ENCODE assay signal across 13 mouse cellular contexts in genomic region chr5:30456056-30456455, GRCm38 (mm10). TPM values are rescaled to one million over a fixed set of nuclear protein-coding genes. Genes with fewer than 3 reads are reported as not detected.
DNase-seq lines count a peak whose midpoint lies in the region; ATAC-seq and TF ChIP-seq lines count a peak whose summit lies in the region.
"Had no signal": no experiment of that assay in that cellular context is flagged by ENCODE, and none has a peak within 500 bp of the region (broad histone marks: within the 10 kb centered on the region; RNA-seq: fewer than 3 reads in every experiment).

No protein-coding gene starts in this region.

- WGBS in intestine, postnatal 0 days, result 46% methylated on average over 6 of the region's 6 CpGs
- 59% methylated on average over 6 of the region's 6 CpGs for WGBS in intestine, embryonic 16.5 days
- 40% methylated on average over 6 of the region's 6 CpGs for WGBS in liver, postnatal 0 days (ENCODE audit: insufficient replicate concordance)
- WGBS in liver, embryonic 11.5 days, result 55% methylated on average over 6 of the region's 6 CpGs

- H3K9me3 ChIP-seq in intestine, postnatal 0 days (ENCODE audit: control insufficient read depth), result no peaks in the 10 kb centered on the region
- no peaks in the 10 kb centered on the region for H3K9me3 ChIP-seq in intestine, embryonic 16.5 days (ENCODE audit: control insufficient read depth, low read length)
- no peaks in the 10 kb centered on the region for H3K9me3 ChIP-seq in liver, postnatal 0 days (ENCODE audit: low read length)
- H3K9me3 ChIP-seq in liver, embryonic 11.5 days (ENCODE audit: control insufficient read depth, low read length), result no peaks in the 10 kb centered on the region
- H3K9me3 ChIP-seq: forebrain, embryonic 10.5 days; hindbrain, embryonic 15.5 days had no signal

- no peak overlapping the region for H3K4me2 ChIP-seq in intestine, postnatal 0 days (replicated peaks; ENCODE audit: low read depth)
- H3K4me2 ChIP-seq in intestine, embryonic 16.5 days (ENCODE audit: low read depth, low read length), result no peak overlapping the region
- no peak overlapping the region for H3K4me2 ChIP-seq in liver, postnatal 0 days (ENCODE audit: low read depth, low read length)
- no peak overlapping the region for H3K4me2 ChIP-seq in liver, embryonic 11.5 days
- H3K4me2 ChIP-seq: hindbrain, embryonic 15.5 days had no signal

- H3K27me3 ChIP-seq in intestine, postnatal 0 days (replicated peaks; ENCODE audit: control insufficient read depth, insufficient read depth, low read length), result no peaks in the 10 kb centered on the region
- no peaks in the 10 kb centered on the region for H3K27me3 ChIP-seq in intestine, embryonic 16.5 days (replicated peaks; ENCODE audit: control insufficient read depth, insufficient read depth, low read length)
- no peaks in the 10 kb centered on the region for H3K27me3 ChIP-seq in liver, postnatal 0 days (ENCODE audit: insufficient read depth, low read length)
- peaks cover 8% of the 10 kb centered on the region for H3K27me3 ChIP-seq in liver, embryonic 11.5 days (replicated peaks; ENCODE audit: control insufficient read depth, insufficient read depth, low read length)
- H3K27me3 ChIP-seq: hindbrain, embryonic 15.5 days had no signal

- TF ChIP-seq EP300 in liver, postnatal 0 days (IDR thresholded peaks at IDR 0.05; ENCODE audit: low read depth), result no peak

- no peaks in the 10 kb centered on the region for H3K4me1 ChIP-seq in intestine, postnatal 0 days (replicated peaks; ENCODE audit: control insufficient read depth, insufficient read depth, low read length)
- H3K4me1 ChIP-seq in intestine, embryonic 16.5 days (ENCODE audit: control insufficient read depth, insufficient read depth, low read length), result no peaks in the 10 kb centered on the region; the same call in 1 of the 2 replicates
- no peaks in the 10 kb centered on the region for H3K4me1 ChIP-seq in liver, postnatal 0 days (ENCODE audit: insufficient read depth)
- no peaks in the 10 kb centered on the region for H3K4me1 ChIP-seq in liver, embryonic 11.5 days (replicated peaks; ENCODE audit: control insufficient read depth, insufficient read depth, low read length)

- peak; percentile 7 to 17 for DNase-seq in adrenal gland, postnatal 36 days
- no peak for DNase-seq in adrenal gland, adult 8-10 months
- no peak for DNase-seq in liver, postnatal 0 days
- DNase-seq in liver, embryonic 11.5 days (ENCODE audit: low spot score), result no peak
- DNase-seq in embryo, embryonic 10.5 days (ENCODE audit: low spot score), result peak; percentile 29
- DNase-seq: cerebellum, postnatal 36 days; thymus, postnatal 14 days had no signal

- no peak overlapping the region for H3K27ac ChIP-seq in intestine, postnatal 0 days (ENCODE audit: low read depth, low read length)
- H3K27ac ChIP-seq in intestine, embryonic 16.5 days (ENCODE audit: low read length), result no peak overlapping the region
- no peak overlapping the region for H3K27ac ChIP-seq in liver, postnatal 0 days (ENCODE audit: low read depth)
- H3K27ac ChIP-seq in liver, embryonic 11.5 days (ENCODE audit: low read depth, low read length), result no peak overlapping the region
- H3K27ac ChIP-seq: forebrain, embryonic 10.5 days; hindbrain, embryonic 15.5 days had no signal

- no peak for ATAC-seq in intestine, postnatal 0 days
- no peak for ATAC-seq in intestine, embryonic 16.5 days
- no peak for ATAC-seq in liver, postnatal 0 days
- no peak for ATAC-seq in liver, embryonic 11.5 days (replicated peaks; ENCODE audit: low FRiP score)
- no peak for ATAC-seq in activated CD4-positive, CD25-positive, alpha-beta regulatory T cell, adult 4 months

- TF ChIP-seq CTCF in intestine, postnatal 0 days (IDR thresholded peaks at IDR 0.05; ENCODE audit: low read depth), result peak; percentile 61
- peak; percentile 40 for TF ChIP-seq CTCF in liver, postnatal 0 days (IDR thresholded peaks at IDR 0.05; ENCODE audit: low read depth)

- no peaks in the 10 kb centered on the region for H3K36me3 ChIP-seq in intestine, postnatal 0 days (ENCODE audit: control insufficient read depth, insufficient read depth)
- H3K36me3 ChIP-seq in intestine, embryonic 16.5 days (ENCODE audit: control insufficient read depth, insufficient read depth, low read length), result no peaks in the 10 kb centered on the region
- H3K36me3 ChIP-seq in liver, postnatal 0 days (replicated peaks; ENCODE audit: insufficient read depth, low read length), result no peaks in the 10 kb centered on the region
- no peaks in the 10 kb centered on the region for H3K36me3 ChIP-seq in liver, embryonic 11.5 days (ENCODE audit: control insufficient read depth, insufficient read depth, low read length)
- H3K36me3 ChIP-seq: forebrain, embryonic 10.5 days; hindbrain, embryonic 15.5 days had no signal

- H3K9ac ChIP-seq in intestine, postnatal 0 days (ENCODE audit: low read depth, low read length), result no peak overlapping the region
- H3K9ac ChIP-seq in intestine, embryonic 16.5 days (ENCODE audit: low read depth, low read length), result no peak overlapping the region
- H3K9ac ChIP-seq in liver, postnatal 0 days (replicated peaks), result no peak overlapping the region
- H3K9ac ChIP-seq in liver, embryonic 11.5 days (ENCODE audit: low read depth, low read length), result no peak overlapping the region
- H3K9ac ChIP-seq: hindbrain, embryonic 15.5 days had no signal

- H3K4me3 ChIP-seq in intestine, postnatal 0 days (ENCODE audit: low read depth, low read length), result no peak overlapping the region
- H3K4me3 ChIP-seq in intestine, embryonic 16.5 days (ENCODE audit: low read length), result no peak overlapping the region
- H3K4me3 ChIP-seq in liver, postnatal 0 days (ENCODE audit: low read depth, low read length), result no peak overlapping the region
- H3K4me3 ChIP-seq in liver, embryonic 11.5 days (ENCODE audit: low read depth, low read length), result no peak overlapping the region
- H3K4me3 ChIP-seq: forebrain, embryonic 10.5 days; hindbrain, embryonic 15.5 days had no signal

RNA-seq across cellular contexts. Expression of gene Otof, which starts 5.7 kb away (rescaled TPM):
- under 1 TPM; 0.07 to 0.10 TPM for total RNA-seq in adrenal gland, postnatal 36 days (2021)
- 1 to 10 TPM in 1 of 4 experiments, under 1 TPM in 2, not detected in 1; 0.12 to 1.1 (median 0.38) TPM for total RNA-seq in adrenal gland, adult 8-10 months (2022)
- polyA plus RNA-seq in intestine, postnatal 0 days (2015; fragmentation: Nextera tagmentation; extraction: Ambion mirVana), result 0.05 and 0.09 TPM in 2 replicates
- 0.53 and 0.60 TPM in 2 replicates for polyA plus RNA-seq in intestine, embryonic 16.5 days (2015; fragmentation: Nextera tagmentation; extraction: Ambion mirVana)
- not detected in 2 replicates for polyA plus RNA-seq in liver, postnatal 0 days (2015; fragmentation: Nextera tagmentation; extraction: Ambion mirVana)
- polyA plus RNA-seq in liver, embryonic 11.5 days (2014; fragmentation: Nextera tagmentation; extraction: Ambion mirVana), result 0.05 and 0.18 TPM in 2 replicates
- polyA plus RNA-seq in activated CD4-positive, CD25-positive, alpha-beta regulatory T cell, adult 4 months (2017; shearing (Covaris generic)), result not detected

RNA-seq across cellular contexts. Expression of gene 1700001C02Rik, which starts 9.8 kb away (rescaled TPM):
- not detected for total RNA-seq in adrenal gland, postnatal 36 days (2021)
- total RNA-seq in adrenal gland, adult 8-10 months (2022), result not detected
- polyA plus RNA-seq in intestine, postnatal 0 days (2015; fragmentation: Nextera tagmentation; extraction: Ambion mirVana), result not detected in 2 replicates
- not detected in 2 replicates for polyA plus RNA-seq in intestine, embryonic 16.5 days (2015; fragmentation: Nextera tagmentation; extraction: Ambion mirVana)
- polyA plus RNA-seq in liver, postnatal 0 days (2015; fragmentation: Nextera tagmentation; extraction: Ambion mirVana), result not detected in 2 replicates
- not detected in 2 replicates for polyA plus RNA-seq in liver, embryonic 11.5 days (2014; fragmentation: Nextera tagmentation; extraction: Ambion mirVana)
- not detected for polyA plus RNA-seq in activated CD4-positive, CD25-positive, alpha-beta regulatory T cell, adult 4 months (2017; shearing (Covaris generic))
- total RNA-seq: adrenal gland, postnatal 4 days had no signal
- polyA plus RNA-seq: forebrain, embryonic 10.5 days had no signal

Comparison
In these comparisons a context has a peak if more than half of its experiments do, and no peak if none do; other contexts are left out.
1. DNase-seq: peak in adrenal gland, postnatal 36 days (2 of 2) and embryo, embryonic 10.5 days (single experiment); none in adrenal gland, adult 8-10 months (single experiment), liver, postnatal 0 days (single experiment) and liver, embryonic 11.5 days (single experiment).